Mouse (Mus musculus) heart, embryonic 13.5 days (tissue): ENCODE data around the gene A4galt. TPM values are rescaled to one million over a fixed set of nuclear protein-coding genes. Genes with fewer than 3 reads are reported as not detected.

Experiments
- ATAC-seq: fragments of 200-750 bp; cut with Nextera tagmentation; 2 replicates; pipeline ENCODE4 v1.8.0; 2017; ENCODE audit warnings: moderate TSS enrichment; ENCODE audit not compliant: insufficient number of reproducible peaks, low FRiP score, low TSS enrichment; ENCODE audit errors: extremely low read depth
- H3K27ac ChIP-seq: fragments of 300-500 bp; sonication (generic); replicated peaks from 2 replicates; pipeline ENCODE4 v1.5.1; 2015; ENCODE audit warnings: moderate library complexity, mild to moderate bottlenecking, inconsistent platforms
- H3K27me3 ChIP-seq: fragments of 300-500 bp; sonication (generic); replicated peaks from 2 replicates; pipeline ENCODE4 v1.6.1; 2015; ENCODE audit warnings: mild to moderate bottlenecking, inconsistent platforms
- H3K36me3 ChIP-seq: fragments of 300-500 bp; sonication (generic); 2 replicates; pipeline ENCODE4 v1.6.1; 2015; ENCODE audit warnings: mild to moderate bottlenecking, inconsistent platforms
- H3K4me1 ChIP-seq: fragments of 300-500 bp; sonication (generic); 2 replicates; pipeline ENCODE4 v1.6.1; 2015; ENCODE audit warnings: inconsistent platforms
- H3K4me2 ChIP-seq: fragments of 300-500 bp; sonication (generic); 2 replicates; pipeline ENCODE4 v1.6.1; 2015; ENCODE audit warnings: inconsistent platforms, mild to moderate bottlenecking, moderate library complexity
- H3K4me3 ChIP-seq: fragments of 300-500 bp; sonication (generic); 2 replicates; pipeline ENCODE4 v1.5.1; 2015; ENCODE audit warnings: moderate library complexity, mild to moderate bottlenecking, inconsistent platforms
- H3K9ac ChIP-seq: fragments of 300-500 bp; sonication (generic); 2 replicates; pipeline ENCODE4 v1.6.1; 2015; ENCODE audit warnings: inconsistent platforms, mild to moderate bottlenecking, moderate library complexity
- H3K9me3 ChIP-seq: fragments of 300-500 bp; sonication (generic); 2 replicates; pipeline ENCODE4 v1.6.1; 2016; ENCODE audit warnings: inconsistent platforms
- WGBS: fragments of 180-500 bp; shearing (Covaris S2); methylation state at CpG from one replicate; pipeline ENCODE4 v1.1.7; 2015; ENCODE audit warnings: mixed read lengths; 5-methylcytosine and 5-hydroxymethylcytosine counted together
- polyA plus RNA-seq: library from polyadenylated mRNA; unstranded; fragments of >200 nt; fragmentation: Nextera tagmentation; extraction: Ambion mirVana; gene quantifications from 2 replicates; pipeline ENCODE4 v1.2.1, GENCODE M21; 2015

The A4galt gene
- polyA plus RNA-seq, 1 experiment from 2014 or later, result 0.47 TPM

GRCm38 (mm10) chr15:83244371-83244770, 7.2 kb downstream of the A4galt start:
- H3K4me1 ChIP-seq, result no peaks in the 10 kb centered on the region
- no peak overlapping the region for H3K4me2 ChIP-seq
- 59% methylated on average over 3 of the region's 3 CpGs for WGBS
- H3K9ac ChIP-seq, result no peak overlapping the region
- H3K27me3 ChIP-seq, result peaks cover 28% of the 10 kb centered on the region
- no peak overlapping the region for H3K4me3 ChIP-seq
- no peaks in the 10 kb centered on the region for H3K36me3 ChIP-seq
- no peaks in the 10 kb centered on the region for H3K9me3 ChIP-seq
- H3K27ac ChIP-seq, result no peak overlapping the region
- no peak for ATAC-seq

DNA sequence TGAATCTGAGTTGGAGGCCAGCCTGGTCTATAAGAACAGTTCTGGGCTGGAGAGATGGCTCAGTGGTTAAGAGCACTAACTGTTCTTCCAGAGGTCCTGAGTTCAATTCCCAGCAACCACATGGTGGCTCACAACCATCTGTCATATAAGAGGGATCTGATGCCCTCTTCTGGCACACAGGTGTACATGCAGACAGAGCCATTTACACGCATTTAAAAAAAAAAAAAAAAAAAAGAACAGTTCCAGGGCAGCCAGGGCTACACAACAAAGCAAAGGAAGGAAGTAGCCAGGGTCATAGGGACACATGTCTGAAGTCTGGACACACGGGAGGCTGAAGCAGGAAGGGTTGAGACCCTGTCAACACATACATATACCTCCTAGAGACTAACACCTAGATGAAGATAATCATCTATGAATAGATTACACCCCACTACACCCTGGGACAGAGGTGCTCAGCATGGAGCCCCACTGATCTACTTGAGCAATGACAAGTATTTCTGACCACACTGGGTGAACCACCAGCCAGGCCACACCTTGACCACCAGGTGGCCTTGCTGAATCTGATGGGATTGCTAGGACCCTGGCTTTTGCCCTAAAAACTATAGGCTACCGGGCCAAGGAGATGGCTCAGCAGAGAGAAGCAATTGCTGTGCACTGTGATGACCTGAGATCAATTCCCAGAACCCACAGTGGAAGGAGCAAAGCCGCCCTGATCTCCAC, 9.5 kb downstream of the A4galt start:
- ATAC-seq, result no peak

GRCm38 (mm10) chr15:83241497-83241896, 10.1 kb downstream of the A4galt start:
- 77% methylated on average over 3 of the region's 3 CpGs for WGBS
- Histone ChIP-seq H3K4me3 (no peak overlapping the region), H3K9ac (no peak overlapping the region), H3K27me3 (peaks cover 6% of the 10 kb centered on the region; the same call in 1 of the 2 replicates), H3K9me3 (no peaks in the 10 kb centered on the region), H3K4me1 (0 out of 2 replicates have a peak, but pooled peaks cover 3% of the 10 kb centered on the region), H3K4me2 (no peak overlapping the region), H3K27ac (no peak overlapping the region), H3K36me3 (no peaks in the 10 kb centered on the region)
- no peak for ATAC-seq

More for the DNA sequence above, 9.5 kb downstream of the A4galt start:
- H3K27me3 ChIP-seq, result peaks cover 12% of the 10 kb centered on the region; the same call in 1 of the 2 replicates
- no peak overlapping the region for H3K9ac ChIP-seq
- H3K27ac ChIP-seq, result no peak overlapping the region
- no peaks in the 10 kb centered on the region for H3K36me3 ChIP-seq
- no peak overlapping the region for H3K4me3 ChIP-seq
- H3K4me2 ChIP-seq, result no peak overlapping the region
- H3K9me3 ChIP-seq, result no peaks in the 10 kb centered on the region
- 74% methylated on average over 4 of the region's 4 CpGs for WGBS
- 0 out of 2 replicates have a peak, but pooled peaks cover 3% of the 10 kb centered on the region for H3K4me1 ChIP-seq

DNA sequence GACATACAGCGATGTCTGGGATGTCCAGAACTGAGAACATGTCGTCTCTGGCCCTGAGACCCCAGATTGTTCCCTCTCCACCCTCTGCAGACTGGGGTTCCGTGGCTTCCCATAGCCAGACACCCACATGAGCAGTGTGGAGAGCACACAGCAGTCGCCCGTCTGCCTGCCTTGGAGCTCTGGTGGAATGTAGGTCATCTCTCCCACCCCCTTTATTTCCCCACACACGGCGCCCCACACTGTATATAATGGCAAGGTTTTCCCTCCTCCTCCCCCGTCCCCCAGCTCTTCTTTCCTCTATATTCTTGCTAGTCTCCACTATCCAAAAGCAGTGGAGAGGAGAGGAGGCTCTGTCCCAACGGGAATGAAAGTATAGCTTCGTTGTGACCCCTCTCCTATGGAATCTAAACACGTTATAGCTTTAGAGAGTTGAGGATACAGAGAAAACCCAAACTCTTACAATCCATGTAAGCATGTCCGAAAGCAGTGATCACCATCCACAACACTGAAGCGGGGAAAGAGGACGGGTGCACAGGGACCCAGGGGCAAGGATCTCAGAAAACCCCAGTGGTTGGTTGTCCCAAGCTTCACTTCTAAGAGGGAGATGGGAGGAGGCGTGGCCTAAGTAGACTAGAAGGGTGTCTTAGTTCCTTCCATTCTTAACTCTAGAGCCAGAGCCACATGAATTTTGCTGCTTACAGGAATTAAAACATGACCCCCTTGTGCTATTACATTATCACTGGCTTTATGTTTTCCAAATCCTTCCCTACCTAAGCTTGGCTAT, 13.9 kb downstream of the A4galt start:
- H3K4me3 ChIP-seq, result no peak overlapping the region

GRCm38 (mm10) chr15:83236824-83237223, 14.8 kb downstream of the A4galt start:
- no peak overlapping the region for H3K27ac ChIP-seq
- peaks cover 17% of the 10 kb centered on the region for H3K4me1 ChIP-seq
- no peaks in the 10 kb centered on the region for H3K9me3 ChIP-seq
- H3K4me2 ChIP-seq, result no peak overlapping the region
- no peaks in the 10 kb centered on the region; the same call in 1 of the 2 replicates for H3K27me3 ChIP-seq
- no peak overlapping the region for H3K4me3 ChIP-seq
- 17% methylated on average over 1 of the region's 1 CpGs for WGBS
- H3K9ac ChIP-seq, result no peak overlapping the region
- H3K36me3 ChIP-seq, result no peaks in the 10 kb centered on the region
- no peak for ATAC-seq

More for the DNA sequence above, 13.9 kb downstream of the A4galt start:
- no peaks in the 10 kb centered on the region for H3K9me3 ChIP-seq
- ATAC-seq, result no peak
- H3K4me2 ChIP-seq, result no peak overlapping the region
- 56% methylated on average over 15 of the region's 15 CpGs for WGBS
- H3K27me3 ChIP-seq, result no peaks in the 10 kb centered on the region
- H3K9ac ChIP-seq, result no peak overlapping the region
- peaks cover 17% of the 10 kb centered on the region for H3K4me1 ChIP-seq
- no peak overlapping the region for H3K27ac ChIP-seq
- H3K36me3 ChIP-seq, result no peaks in the 10 kb centered on the region

DNA sequence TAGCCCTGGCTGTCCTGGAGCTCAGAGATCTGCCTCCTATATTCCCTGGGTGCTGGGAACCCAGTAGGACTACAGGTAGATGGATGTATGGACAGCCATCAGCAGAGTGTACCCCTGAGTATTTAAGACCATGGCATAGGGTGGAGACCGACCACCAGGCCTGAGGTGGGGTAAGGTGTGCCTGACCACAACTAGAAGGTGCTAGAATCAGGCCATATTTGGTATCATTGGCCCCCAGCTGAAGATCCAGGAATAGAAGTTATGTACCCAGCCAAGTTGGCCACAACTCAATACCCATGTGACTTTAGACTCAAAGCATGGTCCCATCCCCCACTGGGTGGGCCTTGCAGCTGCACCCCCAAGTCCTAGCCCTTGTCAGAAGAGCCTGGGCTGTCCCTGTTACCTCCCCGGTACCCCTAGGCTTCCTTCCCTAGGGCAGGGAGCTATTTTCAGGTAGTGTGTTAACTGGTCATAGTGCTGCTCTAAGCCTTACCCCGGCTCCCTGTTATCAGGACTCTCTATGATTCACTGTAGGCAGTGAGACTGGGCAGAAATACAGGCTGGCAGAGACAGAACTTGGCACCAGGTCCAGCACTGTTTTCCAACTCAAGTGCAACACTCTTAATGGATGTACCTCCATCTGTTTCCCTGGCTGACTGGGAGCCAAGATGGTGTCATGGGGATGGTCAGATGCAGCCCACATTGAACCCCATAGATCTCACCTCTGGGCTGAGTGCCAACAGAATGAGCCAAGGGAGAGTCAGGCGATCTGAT, 18.2 kb downstream of the A4galt start:
- Histone ChIP-seq H3K9me3 (no peaks in the 10 kb centered on the region), H3K4me2 (no peak overlapping the region), H3K27me3 (no peaks in the 10 kb centered on the region; the same call in 1 of the 2 replicates), H3K4me1 (peaks cover 17% of the 10 kb centered on the region), H3K36me3 (no peaks in the 10 kb centered on the region), H3K27ac (peak overlapping the region; percentile 67), H3K4me3 (no peak overlapping the region), H3K9ac (no peak overlapping the region)
- peak; percentile 45; the same call in 1 of the 2 replicates for ATAC-seq
- WGBS, result 50% methylated on average over 4 of the region's 4 CpGs

GRCm38 (mm10) chr15:83227559-83227958, 24.0 kb downstream of the A4galt start:
- Histone ChIP-seq H3K4me2 (no peak overlapping the region), H3K27ac (no peak overlapping the region), H3K27me3 (no peaks in the 10 kb centered on the region; the same call in 1 of the 2 replicates), H3K4me3 (no peak overlapping the region), H3K36me3 (no peaks in the 10 kb centered on the region), H3K9me3 (no peaks in the 10 kb centered on the region), H3K4me1 (peaks cover 24% of the 10 kb centered on the region), H3K9ac (no peak overlapping the region)
- ATAC-seq, result no peak
- WGBS, result 83% methylated on average over 10 of the region's 10 CpGs

DNA sequence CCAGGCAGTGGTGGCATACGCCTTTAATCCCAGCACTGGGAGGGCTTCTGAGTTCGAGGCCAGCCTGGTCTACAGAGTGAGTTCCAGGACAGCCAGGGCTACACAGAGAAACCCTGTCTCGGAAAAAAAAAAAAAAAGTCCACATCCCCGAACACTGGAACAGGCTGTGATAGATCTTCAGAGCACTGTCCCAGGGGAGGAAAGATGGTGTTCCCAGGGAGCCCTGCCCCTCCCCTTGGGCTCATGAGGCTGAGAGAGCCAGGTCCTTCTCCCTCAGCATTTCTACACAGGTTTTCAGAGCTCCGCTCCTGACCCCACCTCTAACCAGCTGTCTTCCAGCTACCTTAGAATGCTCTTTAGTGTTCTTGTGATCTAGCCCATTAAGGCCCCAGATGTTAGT, 24.7 kb downstream of the A4galt start:
- H3K27me3 ChIP-seq, result no peaks in the 10 kb centered on the region
- H3K9me3 ChIP-seq, result no peaks in the 10 kb centered on the region
- no peak overlapping the region for H3K9ac ChIP-seq
- peaks cover 24% of the 10 kb centered on the region for H3K4me1 ChIP-seq
- H3K27ac ChIP-seq, result no peak overlapping the region
- H3K4me3 ChIP-seq, result no peak overlapping the region
- H3K4me2 ChIP-seq, result no peak overlapping the region
- ATAC-seq, result no peak
- 78% methylated on average over 5 of the region's 5 CpGs for WGBS
- H3K36me3 ChIP-seq, result no peaks in the 10 kb centered on the region

GRCm38 (mm10) chr15:83226066-83226834, 25.3 kb downstream of the A4galt start:
- 78% methylated on average over 9 of the region's 9 CpGs for WGBS
- no peak overlapping the region for H3K9ac ChIP-seq
- ATAC-seq, result no peak
- no peaks in the 10 kb centered on the region for H3K36me3 ChIP-seq
- H3K27ac ChIP-seq, result no peak overlapping the region
- no peak overlapping the region for H3K4me2 ChIP-seq
- H3K4me1 ChIP-seq, result peaks cover 24% of the 10 kb centered on the region
- H3K27me3 ChIP-seq, result no peaks in the 10 kb centered on the region
- H3K9me3 ChIP-seq, result no peaks in the 10 kb centered on the region
- no peak overlapping the region for H3K4me3 ChIP-seq

DNA sequence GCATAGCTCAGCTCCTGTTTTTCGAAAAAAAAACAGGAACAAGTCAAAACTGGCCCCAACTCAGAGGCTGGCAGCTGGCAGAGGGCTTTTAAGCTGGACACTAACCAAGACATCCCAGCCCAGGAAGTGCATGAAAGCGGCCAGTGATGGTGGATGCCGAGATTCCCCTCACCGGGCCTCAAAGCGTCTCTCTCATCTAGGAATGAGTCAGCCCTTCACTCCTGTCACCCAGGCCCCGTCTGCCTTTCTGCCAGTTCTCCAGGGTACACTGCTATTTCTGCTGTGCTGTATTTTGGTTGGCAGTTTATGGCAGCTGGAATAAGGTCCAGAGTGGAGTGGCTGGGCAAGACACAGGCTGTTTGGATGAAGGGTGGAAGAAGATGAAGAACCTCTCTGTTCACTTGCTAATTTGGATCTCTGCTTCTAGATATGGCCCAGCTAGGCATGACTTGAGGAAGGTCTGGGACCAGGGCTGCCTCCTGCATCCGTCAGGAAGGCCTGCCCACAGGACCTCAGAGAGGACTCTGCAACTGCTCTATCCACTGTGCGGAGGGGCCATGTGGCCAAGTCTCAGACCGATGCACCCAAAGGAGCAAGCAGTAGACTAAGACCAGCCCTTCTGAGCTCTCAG, 27.3 kb downstream of the A4galt start:
- Histone ChIP-seq H3K36me3 (no peaks in the 10 kb centered on the region), H3K27me3 (no peaks in the 10 kb centered on the region), H3K4me2 (no peak overlapping the region), H3K9ac (peak overlapping the region; percentile 16; the same call in 1 of the 2 replicates), H3K27ac (peak overlapping the region; percentile 81), H3K4me3 (no peak overlapping the region), H3K4me1 (peaks cover 24% of the 10 kb centered on the region), H3K9me3 (no peaks in the 10 kb centered on the region)
- WGBS, result 40% methylated on average over 9 of the region's 9 CpGs
- ATAC-seq, result no peak
